ENCODE assay signal across 8 mouse cellular contexts in genomic region chr13:67278314-67278713, GRCm38 (mm10). TPM values are rescaled to one million over a fixed set of nuclear protein-coding genes. Genes with fewer than 3 reads are reported as not detected.
DNase-seq lines count a peak whose midpoint lies in the region; ATAC-seq and TF ChIP-seq lines count a peak whose summit lies in the region.

Zfp458 (minus strand) TSS chr13:67278466.

- no peaks in the 10 kb centered on the region for H3K27me3 ChIP-seq in midbrain, embryonic 16.5 days (ENCODE audit: control insufficient read depth, insufficient read depth, low read depth, low read length)
- no peaks in the 10 kb centered on the region for H3K27me3 ChIP-seq in midbrain, embryonic 13.5 days
- no peaks in the 10 kb centered on the region for H3K27me3 ChIP-seq in midbrain, postnatal 0 days (ENCODE audit: insufficient read depth, low read length)

- no peak; the same call in 1 of the 2 replicates for ATAC-seq in midbrain, embryonic 16.5 days
- ATAC-seq in midbrain, embryonic 13.5 days = no peak
- no peak for ATAC-seq in midbrain, postnatal 0 days (ENCODE audit: low FRiP score)
- ATAC-seq in erythroblast, adult 5-6 weeks (replicated peaks; ENCODE audit: low FRiP score, poor library complexity, severe bottlenecking) = no peak

- no peaks in the 10 kb centered on the region for H3K4me1 ChIP-seq in midbrain, embryonic 16.5 days (ENCODE audit: control insufficient read depth, insufficient read depth, low read length)
- H3K4me1 ChIP-seq in midbrain, embryonic 13.5 days (replicated peaks) = no peaks in the 10 kb centered on the region
- no peaks in the 10 kb centered on the region for H3K4me1 ChIP-seq in midbrain, postnatal 0 days (ENCODE audit: insufficient read depth, low read length)

- peak; percentile 67 for DNase-seq in forelimb bud, embryonic 11.5 days (ENCODE audit: low read depth, low spot score)
- no peak for DNase-seq in layer of hippocampus, postnatal 14 days (ENCODE audit: low spot score in 2 of 2)
- peak; percentile 56 for DNase-seq in midbrain, postnatal 0 days (ENCODE audit: low spot score)
- DNase-seq in gastrocnemius, adult 2 months = no peak
- no peak for DNase-seq in adrenal gland, adult 8-10 months

- no peaks in the 10 kb centered on the region for H3K36me3 ChIP-seq in midbrain, embryonic 16.5 days (ENCODE audit: control insufficient read depth, insufficient read depth, low read length)
- H3K36me3 ChIP-seq in midbrain, embryonic 13.5 days = no peaks in the 10 kb centered on the region
- H3K36me3 ChIP-seq in midbrain, postnatal 0 days (ENCODE audit: insufficient read depth, low read length) = no peaks in the 10 kb centered on the region

- TF ChIP-seq CTCF in midbrain, postnatal 0 days (IDR thresholded peaks at IDR 0.05) = no peak
- TF ChIP-seq CTCF in gastrocnemius, adult 2 months (IDR thresholded peaks at IDR 0.05) = no peak

- intact Hi-C loops in gastrocnemius, adult 2 months (cut with DNase I) = no loop called here

- H3K4me2 ChIP-seq in midbrain, embryonic 16.5 days (ENCODE audit: low read length) = no peak within 1 kb of the TSS
- H3K4me2 ChIP-seq in midbrain, embryonic 13.5 days (replicated peaks) = no peak within 1 kb of the TSS
- peak within 1 kb of the TSS; percentile 18; the same call in 1 of the 2 replicates for H3K4me2 ChIP-seq in midbrain, postnatal 0 days (ENCODE audit: low read depth, low read length, poor library complexity, severe bottlenecking)

- H3K9me3 ChIP-seq in midbrain, embryonic 16.5 days (replicated peaks; ENCODE audit: control insufficient read depth, low read length, poor library complexity, severe bottlenecking) = no peaks in the 10 kb centered on the region
- H3K9me3 ChIP-seq in midbrain, embryonic 13.5 days = no peaks in the 10 kb centered on the region
- no peaks in the 10 kb centered on the region for H3K9me3 ChIP-seq in midbrain, postnatal 0 days (ENCODE audit: low read length)

- peak within 1 kb of the TSS; percentile 9; the same call in 1 of the 2 replicates for H3K4me3 ChIP-seq in midbrain, embryonic 16.5 days (ENCODE audit: low read depth, low read length)
- no peak within 1 kb of the TSS for H3K4me3 ChIP-seq in midbrain, embryonic 13.5 days (replicated peaks)
- H3K4me3 ChIP-seq in midbrain, postnatal 0 days (ENCODE audit: low read depth, low read length) = no peak within 1 kb of the TSS
- no peak within 1 kb of the TSS for H3K4me3 ChIP-seq in gastrocnemius, adult 2 months

- H3K27ac ChIP-seq in midbrain, embryonic 16.5 days (ENCODE audit: low read length) = no peak within 1 kb of the TSS
- H3K27ac ChIP-seq in midbrain, embryonic 13.5 days = no peak within 1 kb of the TSS
- H3K27ac ChIP-seq in midbrain, postnatal 0 days (ENCODE audit: low read depth, low read length) = no peak within 1 kb of the TSS
- no peak within 1 kb of the TSS for H3K27ac ChIP-seq in gastrocnemius, adult 2 months

- no peak within 1 kb of the TSS for H3K9ac ChIP-seq in midbrain, embryonic 16.5 days (ENCODE audit: low read depth, low read length)
- no peak within 1 kb of the TSS for H3K9ac ChIP-seq in midbrain, embryonic 13.5 days (replicated peaks)
- H3K9ac ChIP-seq in midbrain, postnatal 0 days (replicated peaks; ENCODE audit: low read length, poor library complexity, severe bottlenecking) = no peak within 1 kb of the TSS

- WGBS in midbrain, embryonic 16.5 days = 34% methylated on average over 7 of the region's 7 CpGs
- WGBS in midbrain, embryonic 13.5 days = 43% methylated on average over 7 of the region's 7 CpGs
- WGBS in midbrain, postnatal 0 days = 42% methylated on average over 7 of the region's 7 CpGs

RNA-seq across cellular contexts. Expression of gene Zfp458, which starts in this region (rescaled TPM):
- 5.8 and 6.9 TPM in 2 replicates for polyA plus RNA-seq in midbrain, embryonic 16.5 days (2015; fragmentation: Nextera tagmentation; extraction: Ambion mirVana)
- polyA plus RNA-seq in midbrain, embryonic 13.5 days (2015; fragmentation: Nextera tagmentation; extraction: Ambion mirVana) = 5.3 and 5.5 TPM in 2 replicates
- 10 to 100 TPM; 18.4 to 20.1 TPM for total RNA-seq in layer of hippocampus, postnatal 14 days (2021)
- total RNA-seq in midbrain, postnatal 0 days (2014; rRNA removed) = 13.0 and 15.7 TPM in 2 replicates
- polyA plus RNA-seq in midbrain, postnatal 0 days (2015; fragmentation: Nextera tagmentation; extraction: Ambion mirVana) = 3.6 and 3.7 TPM in 2 replicates
- total RNA-seq in gastrocnemius, adult 2 months (2021) = 1 to 10 TPM; 1.3 to 1.5 TPM
- total RNA-seq in adrenal gland, adult 8-10 months (2022) = 1 to 10 TPM; 2.9 to 5.5 (median 4.4) TPM
- total RNA-seq in erythroblast, adult 5-6 weeks (2015; ENCODE audit: low replicate concordance) = 3.3 TPM in 1 of 2 replicates, not detected in the other
- 2.7 TPM in 1 of 2 replicates, not detected in the other for total RNA-seq in erythroblast, adult 5-6 weeks (2017; ENCODE audit: low replicate concordance)

Comparison
In these comparisons a context has a peak if more than half of its experiments do, and no peak if none do; other contexts are left out.
1. DNase-seq: peak in forelimb bud, embryonic 11.5 days (single experiment) and midbrain, postnatal 0 days (single experiment); none in layer of hippocampus, postnatal 14 days (0 of 2), gastrocnemius, adult 2 months (single experiment) and adrenal gland, adult 8-10 months (single experiment).